Mouse (Mus musculus): ENCODE measurements around the gene Sirt2. TPM values are rescaled to one million over a fixed set of nuclear protein-coding genes. Genes with fewer than 3 reads are reported as not detected.

Sirt2 gene
- polyA plus RNA-seq, 1 experiment from 2014 or later = 76.8 TPM

- Histone ChIP-seq H3K27me3 (replicated peaks; ENCODE audit: control insufficient read depth, insufficient read depth, low read length) (no peaks in the 10 kb centered on the region), H3K36me3 (ENCODE audit: control insufficient read depth, insufficient read depth) (no peaks in the 10 kb centered on the region), H3K9ac (ENCODE audit: low read depth, low read length) (no peak overlapping the region), H3K27ac (ENCODE audit: low read depth, low read length) (no peak overlapping the region; the same call in 1 of the 2 replicates), H3K4me2 (replicated peaks; ENCODE audit: low read depth) (peak overlapping the region; percentile 57; the same call in 1 of the 2 replicates), H3K4me1 (replicated peaks; ENCODE audit: control insufficient read depth, insufficient read depth, low read length) (no peaks in the 10 kb centered on the region), H3K4me3 (ENCODE audit: low read depth, low read length) (no peak overlapping the region), H3K9me3 (ENCODE audit: control insufficient read depth) (no peaks in the 10 kb centered on the region)
- 63% methylated on average over 15 of the region's 15 CpGs for WGBS
- ATAC-seq = no peak
- TF ChIP-seq CTCF (IDR thresholded peaks at IDR 0.05; ENCODE audit: low read depth) = no peak
Measured at GRCm38 (mm10) chr7:28795832-28796231, 29.3 kb downstream of the Sirt2 start.

- peak; percentile 76 for ATAC-seq
- whole genome bisulfite sequencing = 12% methylated on average over 32 of the region's 32 CpGs
- peak; percentile 99 for TF ChIP-seq CTCF (IDR thresholded peaks at IDR 0.05; ENCODE audit: low read depth)
- 0 out of 2 replicates have a peak overlapping the region, but pooled peaks have one; percentile 13 for H3K9ac ChIP-seq (ENCODE audit: low read depth, low read length)
- H3K4me2 ChIP-seq (replicated peaks; ENCODE audit: low read depth) = peak overlapping the region; percentile 57
- H3K4me1 ChIP-seq (replicated peaks; ENCODE audit: control insufficient read depth, insufficient read depth, low read length) = no peaks in the 10 kb centered on the region
- H3K27ac ChIP-seq (ENCODE audit: low read depth, low read length) = no peak overlapping the region
- no peaks in the 10 kb centered on the region for H3K27me3 ChIP-seq (replicated peaks; ENCODE audit: control insufficient read depth, insufficient read depth, low read length)
- H3K9me3 ChIP-seq (ENCODE audit: control insufficient read depth) = no peaks in the 10 kb centered on the region
- no peak overlapping the region for H3K4me3 ChIP-seq (ENCODE audit: low read depth, low read length)
- H3K36me3 ChIP-seq (ENCODE audit: control insufficient read depth, insufficient read depth) = no peaks in the 10 kb centered on the region
Measured at GRCm38 (mm10) chr7:28796562-28796975, 30.0 kb downstream of the Sirt2 start.

GRCm38 (mm10) chr7:28799994-28800393, 33.5 kb downstream of the Sirt2 start:
- 88% methylated on average over 9 of the region's 9 CpGs for WGBS
- TF ChIP-seq CTCF (IDR thresholded peaks at IDR 0.05; ENCODE audit: low read depth) = no peak
- no peaks in the 10 kb centered on the region for H3K9me3 ChIP-seq (ENCODE audit: control insufficient read depth)

GRCm38 (mm10) chr7:28801451-28801850, 34.9 kb downstream of the Sirt2 start:
- no peak overlapping the region for H3K4me3 ChIP-seq (ENCODE audit: low read depth, low read length)
- ATAC-seq = no peak
- H3K4me2 ChIP-seq (replicated peaks; ENCODE audit: low read depth) = no peak overlapping the region
- no peak overlapping the region for H3K9ac ChIP-seq (ENCODE audit: low read depth, low read length)
- 32% methylated on average over 3 of the region's 3 CpGs for WGBS
- H3K9me3 ChIP-seq (ENCODE audit: control insufficient read depth) = no peaks in the 10 kb centered on the region
- H3K36me3 ChIP-seq (ENCODE audit: control insufficient read depth, insufficient read depth) = no peaks in the 10 kb centered on the region
- peak overlapping the region; percentile 93 for H3K27ac ChIP-seq (ENCODE audit: low read depth, low read length)
- no peak for TF ChIP-seq CTCF (IDR thresholded peaks at IDR 0.05; ENCODE audit: low read depth)
- peaks cover 22% of the 10 kb centered on the region; the same call in 1 of the 2 replicates for H3K4me1 ChIP-seq (replicated peaks; ENCODE audit: control insufficient read depth, insufficient read depth, low read length)
- no peaks in the 10 kb centered on the region for H3K27me3 ChIP-seq (replicated peaks; ENCODE audit: control insufficient read depth, insufficient read depth, low read length)

More at GRCm38 (mm10) chr7:28799994-28800393, 33.5 kb downstream of the Sirt2 start:
- H3K4me1 ChIP-seq (replicated peaks; ENCODE audit: control insufficient read depth, insufficient read depth, low read length) = peaks cover 22% of the 10 kb centered on the region; the same call in 1 of the 2 replicates
- no peak overlapping the region for H3K4me3 ChIP-seq (ENCODE audit: low read depth, low read length)
- no peak overlapping the region for H3K4me2 ChIP-seq (replicated peaks; ENCODE audit: low read depth)
- H3K36me3 ChIP-seq (ENCODE audit: control insufficient read depth, insufficient read depth) = no peaks in the 10 kb centered on the region
- no peak for ATAC-seq
- H3K27me3 ChIP-seq (replicated peaks; ENCODE audit: control insufficient read depth, insufficient read depth, low read length) = no peaks in the 10 kb centered on the region
- no peak overlapping the region for H3K9ac ChIP-seq (ENCODE audit: low read depth, low read length)
- no peak overlapping the region for H3K27ac ChIP-seq (ENCODE audit: low read depth, low read length)

- WGBS = 7% methylated on average over 10 of the region's 10 CpGs
- TF ChIP-seq CTCF (IDR thresholded peaks at IDR 0.05; ENCODE audit: low read depth) = peak; percentile 48
Measured at GRCm38 (mm10) chr7:28801901-28802670, 35.6 kb downstream of the Sirt2 start.

GRCm38 (mm10) chr7:28802846-28803588, 36.5 kb downstream of the Sirt2 start:
- Histone ChIP-seq H3K9me3 (ENCODE audit: control insufficient read depth) (no peaks in the 10 kb centered on the region), H3K4me2 (replicated peaks; ENCODE audit: low read depth) (peak overlapping the region; percentile 51), H3K4me3 (ENCODE audit: low read depth, low read length) (no peak overlapping the region), H3K27ac (ENCODE audit: low read depth, low read length) (peak overlapping the region; percentile 93), H3K4me1 (replicated peaks; ENCODE audit: control insufficient read depth, insufficient read depth, low read length) (peaks cover 27% of the 10 kb centered on the region; the same call in 1 of the 2 replicates), H3K27me3 (replicated peaks; ENCODE audit: control insufficient read depth, insufficient read depth, low read length) (no peaks in the 10 kb centered on the region), H3K9ac (ENCODE audit: low read depth, low read length) (0 out of 2 replicates have a peak overlapping the region, but pooled peaks have one; percentile 22), H3K36me3 (ENCODE audit: control insufficient read depth, insufficient read depth) (no peaks in the 10 kb centered on the region)
- WGBS = 10% methylated on average over 10 of the region's 10 CpGs
- peak; percentile 84 for ATAC-seq
- no peak for TF ChIP-seq CTCF (IDR thresholded peaks at IDR 0.05; ENCODE audit: low read depth)

More at GRCm38 (mm10) chr7:28801901-28802670, 35.6 kb downstream of the Sirt2 start:
- peak; percentile 66 for ATAC-seq
- Histone ChIP-seq H3K4me1 (replicated peaks; ENCODE audit: control insufficient read depth, insufficient read depth, low read length) (peaks cover 22% of the 10 kb centered on the region; the same call in 1 of the 2 replicates), H3K4me3 (ENCODE audit: low read depth, low read length) (0 out of 2 replicates have a peak overlapping the region, but pooled peaks have one; percentile 1), H3K4me2 (replicated peaks; ENCODE audit: low read depth) (peak overlapping the region; percentile 51), H3K27ac (ENCODE audit: low read depth, low read length) (peak overlapping the region; percentile 93), H3K9ac (ENCODE audit: low read depth, low read length) (0 out of 2 replicates have a peak overlapping the region, but pooled peaks have one; percentile 22), H3K27me3 (replicated peaks; ENCODE audit: control insufficient read depth, insufficient read depth, low read length) (no peaks in the 10 kb centered on the region), H3K9me3 (ENCODE audit: control insufficient read depth) (no peaks in the 10 kb centered on the region), H3K36me3 (ENCODE audit: control insufficient read depth, insufficient read depth) (no peaks in the 10 kb centered on the region)
